Mouse (Mus musculus): ENCODE data around the gene Fxyd2. TPM values are rescaled to one million over a fixed set of nuclear protein-coding genes. Genes with fewer than 3 reads are reported as not detected.

The Fxyd2 gene
- polyA plus RNA-seq, 1 experiment from 2014 or later: 1.1 TPM

- H3K4me2 ChIP-seq: no peak overlapping the region
- ATAC-seq (ENCODE audit: extremely low read depth, insufficient number of reproducible peaks, low FRiP score, low TSS enrichment): no peak
- no peaks in the 10 kb centered on the region; the same call in 1 of the 2 replicates for H3K36me3 ChIP-seq
- H3K4me1 ChIP-seq: peaks cover 24% of the 10 kb centered on the region
- no peak overlapping the region for H3K4me3 ChIP-seq
- peaks cover 28% of the 10 kb centered on the region for H3K27me3 ChIP-seq (replicated peaks)
- H3K9ac ChIP-seq: no peak overlapping the region
- H3K9me3 ChIP-seq: no peaks in the 10 kb centered on the region
- 50% methylated on average over 3 of the region's 3 CpGs for WGBS
- no peak overlapping the region for H3K27ac ChIP-seq (replicated peaks)
These were observed 25.6 kb upstream of the Fxyd2 start for GRCm38 (mm10) chr9:45373896-45374295.

- no peak for ATAC-seq (ENCODE audit: extremely low read depth, insufficient number of reproducible peaks, low FRiP score, low TSS enrichment)
- H3K36me3 ChIP-seq: no peaks in the 10 kb centered on the region; the same call in 1 of the 2 replicates
- H3K9ac ChIP-seq: no peak overlapping the region
- no peaks in the 10 kb centered on the region for H3K9me3 ChIP-seq
- H3K4me3 ChIP-seq: no peak overlapping the region
- H3K4me1 ChIP-seq: peaks cover 19% of the 10 kb centered on the region
- 73% methylated on average over 6 of the region's 6 CpGs for WGBS
- H3K27ac ChIP-seq (replicated peaks): no peak overlapping the region
- no peak overlapping the region for H3K4me2 ChIP-seq
- peaks cover 22% of the 10 kb centered on the region; the same call in 1 of the 2 replicates for H3K27me3 ChIP-seq (replicated peaks)
These were observed 24.4 kb upstream of the Fxyd2 start for GRCm38 (mm10) chr9:45374988-45375502.

GRCm38 (mm10) chr9:45376427-45376826 is 23.0 kb upstream of the Fxyd2 start:
- 37% methylated on average over 4 of the region's 4 CpGs for WGBS
- H3K27me3 ChIP-seq (replicated peaks): peaks cover 10% of the 10 kb centered on the region; the same call in 1 of the 2 replicates
- H3K36me3 ChIP-seq: no peaks in the 10 kb centered on the region; the same call in 1 of the 2 replicates
- H3K9ac ChIP-seq: no peak overlapping the region
- no peak overlapping the region for H3K4me3 ChIP-seq
- H3K4me1 ChIP-seq: peaks cover 21% of the 10 kb centered on the region
- ATAC-seq (ENCODE audit: extremely low read depth, insufficient number of reproducible peaks, low FRiP score, low TSS enrichment): no peak
- no peaks in the 10 kb centered on the region for H3K9me3 ChIP-seq
- no peak overlapping the region for H3K27ac ChIP-seq (replicated peaks)
- no peak overlapping the region for H3K4me2 ChIP-seq

GRCm38 (mm10) chr9:45376883-45377282 is 22.6 kb upstream of the Fxyd2 start:
- no peak for ATAC-seq (ENCODE audit: extremely low read depth, insufficient number of reproducible peaks, low FRiP score, low TSS enrichment)
- H3K4me2 ChIP-seq: no peak overlapping the region
- no peaks in the 10 kb centered on the region; the same call in 1 of the 2 replicates for H3K36me3 ChIP-seq
- 66% methylated on average over 2 of the region's 2 CpGs for WGBS
- H3K9ac ChIP-seq: no peak overlapping the region
- peaks cover 5% of the 10 kb centered on the region; the same call in 1 of the 2 replicates for H3K27me3 ChIP-seq (replicated peaks)
- no peaks in the 10 kb centered on the region for H3K9me3 ChIP-seq
- peaks cover 21% of the 10 kb centered on the region for H3K4me1 ChIP-seq
- H3K27ac ChIP-seq (replicated peaks): no peak overlapping the region
- no peak overlapping the region for H3K4me3 ChIP-seq

- 46% methylated on average over 10 of the region's 10 CpGs for WGBS
- H3K4me2 ChIP-seq: no peak overlapping the region
- H3K27me3 ChIP-seq (replicated peaks): peaks cover 3% of the 10 kb centered on the region; the same call in 1 of the 2 replicates
- H3K4me3 ChIP-seq: no peak overlapping the region
- no peaks in the 10 kb centered on the region; the same call in 1 of the 2 replicates for H3K36me3 ChIP-seq
- no peaks in the 10 kb centered on the region for H3K9me3 ChIP-seq
- no peak for ATAC-seq (ENCODE audit: extremely low read depth, insufficient number of reproducible peaks, low FRiP score, low TSS enrichment)
- peaks cover 21% of the 10 kb centered on the region for H3K4me1 ChIP-seq
- no peak overlapping the region for H3K9ac ChIP-seq
- H3K27ac ChIP-seq (replicated peaks): no peak overlapping the region
These were observed 18.8 kb upstream of the Fxyd2 start for GRCm38 (mm10) chr9:45380411-45381251.

- no peak overlapping the region for H3K27ac ChIP-seq (replicated peaks)
- H3K9me3 ChIP-seq: no peaks in the 10 kb centered on the region
- 54% methylated on average over 5 of the region's 5 CpGs for WGBS
- H3K4me1 ChIP-seq: peaks cover 15% of the 10 kb centered on the region; the same call in 1 of the 2 replicates
- ATAC-seq (ENCODE audit: extremely low read depth, insufficient number of reproducible peaks, low FRiP score, low TSS enrichment): no peak
- peaks cover 3% of the 10 kb centered on the region; the same call in 1 of the 2 replicates for H3K27me3 ChIP-seq (replicated peaks)
- H3K9ac ChIP-seq: no peak overlapping the region
- H3K4me2 ChIP-seq: no peak overlapping the region
- no peak overlapping the region for H3K4me3 ChIP-seq
- H3K36me3 ChIP-seq: no peaks in the 10 kb centered on the region
These were observed 17.1 kb upstream of the Fxyd2 start for GRCm38 (mm10) chr9:45382336-45382735.

GRCm38 (mm10) chr9:45382834-45383233 is 16.6 kb upstream of the Fxyd2 start:
- 50% methylated on average over 5 of the region's 5 CpGs for WGBS
- H3K4me1 ChIP-seq: peaks cover 15% of the 10 kb centered on the region; the same call in 1 of the 2 replicates

GRCm38 (mm10) chr9:45383883-45384282 is 15.6 kb upstream of the Fxyd2 start:
- Histone ChIP-seq H3K4me1 (peaks cover 12% of the 10 kb centered on the region; the same call in 1 of the 2 replicates), H3K4me3 (no peak overlapping the region), H3K27me3 (replicated peaks) (no peaks in the 10 kb centered on the region), H3K4me2 (no peak overlapping the region), H3K27ac (replicated peaks) (no peak overlapping the region), H3K9me3 (no peaks in the 10 kb centered on the region), H3K36me3 (no peaks in the 10 kb centered on the region), H3K9ac (no peak overlapping the region)
- no peak for ATAC-seq (ENCODE audit: extremely low read depth, insufficient number of reproducible peaks, low FRiP score, low TSS enrichment)
- WGBS: 77% methylated on average over 6 of the region's 6 CpGs

More at GRCm38 (mm10) chr9:45382834-45383233, 16.6 kb upstream of the Fxyd2 start:
- no peak for ATAC-seq (ENCODE audit: extremely low read depth, insufficient number of reproducible peaks, low FRiP score, low TSS enrichment)
- no peak overlapping the region for H3K27ac ChIP-seq (replicated peaks)
- H3K4me3 ChIP-seq: no peak overlapping the region
- no peak overlapping the region for H3K4me2 ChIP-seq
- no peaks in the 10 kb centered on the region for H3K9me3 ChIP-seq
- no peaks in the 10 kb centered on the region for H3K27me3 ChIP-seq (replicated peaks)
- no peak overlapping the region for H3K9ac ChIP-seq
- no peaks in the 10 kb centered on the region for H3K36me3 ChIP-seq

GRCm38 (mm10) chr9:45386698-45387097 is 12.8 kb upstream of the Fxyd2 start:
- Histone ChIP-seq H3K27me3 (replicated peaks) (no peaks in the 10 kb centered on the region), H3K27ac (replicated peaks) (no peak overlapping the region), H3K9ac (no peak overlapping the region), H3K9me3 (no peaks in the 10 kb centered on the region), H3K4me3 (no peak overlapping the region), H3K4me2 (no peak overlapping the region), H3K4me1 (0 out of 2 replicates have a peak, but pooled peaks cover 2% of the 10 kb centered on the region), H3K36me3 (no peaks in the 10 kb centered on the region)
- WGBS: 77% methylated on average over 5 of the region's 5 CpGs
- no peak for ATAC-seq (ENCODE audit: extremely low read depth, insufficient number of reproducible peaks, low FRiP score, low TSS enrichment)

GRCm38 (mm10) chr9:45388385-45388994 is 11.0 kb upstream of the Fxyd2 start:
- H3K4me2 ChIP-seq: no peak overlapping the region
- H3K27ac ChIP-seq (replicated peaks): no peak overlapping the region
- 0 out of 2 replicates have a peak, but pooled peaks cover 2% of the 10 kb centered on the region for H3K4me1 ChIP-seq
- H3K9me3 ChIP-seq: no peaks in the 10 kb centered on the region
- 23% methylated on average over 12 of the region's 12 CpGs for WGBS
- ATAC-seq (ENCODE audit: extremely low read depth, insufficient number of reproducible peaks, low FRiP score, low TSS enrichment): no peak
- H3K9ac ChIP-seq: no peak overlapping the region; the same call in 1 of the 2 replicates
- H3K4me3 ChIP-seq: no peak overlapping the region
- H3K36me3 ChIP-seq: peaks cover 6% of the 10 kb centered on the region; the same call in 1 of the 2 replicates
- H3K27me3 ChIP-seq (replicated peaks): no peaks in the 10 kb centered on the region

GRCm38 (mm10) chr9:45389596-45389995 is 9.9 kb upstream of the Fxyd2 start:
- peaks cover 8% of the 10 kb centered on the region; the same call in 1 of the 2 replicates for H3K36me3 ChIP-seq
- no peak overlapping the region for H3K9ac ChIP-seq
- H3K9me3 ChIP-seq: no peaks in the 10 kb centered on the region
- no peak overlapping the region for H3K4me3 ChIP-seq
- no peak overlapping the region for H3K4me2 ChIP-seq
- H3K27me3 ChIP-seq (replicated peaks): no peaks in the 10 kb centered on the region
- 0 out of 2 replicates have a peak, but pooled peaks cover 2% of the 10 kb centered on the region for H3K4me1 ChIP-seq
- 65% methylated on average over 8 of the region's 8 CpGs for WGBS
- ATAC-seq (ENCODE audit: extremely low read depth, insufficient number of reproducible peaks, low FRiP score, low TSS enrichment): no peak
- no peak overlapping the region for H3K27ac ChIP-seq (replicated peaks)

Data from heart, embryonic 13.5 days (tissue).